Mouse (Mus musculus) embryonic facial prominence, embryonic 11.5 days (tissue): ENCODE measurements around the gene Ralgps1. TPM values are rescaled to one million over a fixed set of nuclear protein-coding genes. Genes with fewer than 3 reads are reported as not detected.

Source experiments
- ATAC-seq: fragments of 200-750 bp; cut with Nextera tagmentation; replicated peaks from 2 replicates; pipeline ENCODE4 v1.8.0; 2017; ENCODE audit warnings: low read depth; ENCODE audit not compliant: insufficient number of reproducible peaks, low FRiP score, low TSS enrichment
- DNase-seq: peaks from one replicate; pipeline ENCODE4 v3.0.0-alpha.2; 2015; ENCODE audit warnings: low spot score
- H3K27ac ChIP-seq: fragments of 300-500 bp; sonication (generic); replicated peaks from 2 replicates; pipeline ENCODE4 v1.5.1; 2014; ENCODE audit warnings: mild to moderate bottlenecking, low read depth, low read length, control low read depth
- H3K27me3 ChIP-seq: fragments of 300-500 bp; sonication (generic); 2 replicates; pipeline ENCODE4 v1.6.1; 2014; ENCODE audit warnings: mild to moderate bottlenecking, low read length, moderate library complexity, mixed read lengths; ENCODE audit not compliant: control insufficient read depth, insufficient read depth
- H3K36me3 ChIP-seq: fragments of 300-500 bp; sonication (generic); replicated peaks from 2 replicates; pipeline ENCODE4 v1.6.1; 2014; ENCODE audit warnings: low read depth, mild to moderate bottlenecking, low read length, moderate library complexity, mixed read lengths; ENCODE audit not compliant: control insufficient read depth, insufficient read depth
- H3K4me1 ChIP-seq: fragments of 300-500 bp; sonication (generic); 2 replicates; pipeline ENCODE4 v1.6.1; 2014; ENCODE audit warnings: low read length, mixed read lengths; ENCODE audit not compliant: control insufficient read depth, insufficient read depth
- H3K4me2 ChIP-seq: fragments of 300-500 bp; sonication (generic); 2 replicates; pipeline ENCODE4 v1.6.1; 2014; ENCODE audit warnings: low read depth, mild to moderate bottlenecking, control low read depth, low read length, moderate library complexity
- H3K4me3 ChIP-seq: fragments of 300-500 bp; sonication (generic); 2 replicates; pipeline ENCODE4 v1.5.1; 2014; ENCODE audit warnings: low read depth, low read length, control low read depth
- H3K9ac ChIP-seq: fragments of 300-500 bp; sonication (generic); replicated peaks from 2 replicates; pipeline ENCODE4 v1.6.1; 2014; ENCODE audit warnings: mild to moderate bottlenecking, control low read depth, low read length
- H3K9me3 ChIP-seq: fragments of 300-500 bp; sonication (generic); replicated peaks from 2 replicates; pipeline ENCODE4 v1.6.1; 2016; ENCODE audit warnings: mild to moderate bottlenecking, low read length, inconsistent platforms, mixed read lengths; ENCODE audit not compliant: control insufficient read depth
- WGBS: fragments of 180-500 bp; shearing (Covaris S2); extraction: QIAGEN DNeasy Blood & Tissue Kit; methylation state at CpG from one replicate; pipeline ENCODE4 v1.1.7; 2014; 5-methylcytosine and 5-hydroxymethylcytosine counted together
- polyA plus RNA-seq: library from polyadenylated mRNA; unstranded; fragments of >200 nt; fragmentation: Nextera tagmentation; extraction: Ambion mirVana; gene quantifications from 2 replicates; pipeline ENCODE4 v1.2.1, GENCODE M21; 2014

Gene Ralgps1
- polyA plus RNA-seq, 1 experiment from 2014 or later, result 3.9 TPM

DNA sequence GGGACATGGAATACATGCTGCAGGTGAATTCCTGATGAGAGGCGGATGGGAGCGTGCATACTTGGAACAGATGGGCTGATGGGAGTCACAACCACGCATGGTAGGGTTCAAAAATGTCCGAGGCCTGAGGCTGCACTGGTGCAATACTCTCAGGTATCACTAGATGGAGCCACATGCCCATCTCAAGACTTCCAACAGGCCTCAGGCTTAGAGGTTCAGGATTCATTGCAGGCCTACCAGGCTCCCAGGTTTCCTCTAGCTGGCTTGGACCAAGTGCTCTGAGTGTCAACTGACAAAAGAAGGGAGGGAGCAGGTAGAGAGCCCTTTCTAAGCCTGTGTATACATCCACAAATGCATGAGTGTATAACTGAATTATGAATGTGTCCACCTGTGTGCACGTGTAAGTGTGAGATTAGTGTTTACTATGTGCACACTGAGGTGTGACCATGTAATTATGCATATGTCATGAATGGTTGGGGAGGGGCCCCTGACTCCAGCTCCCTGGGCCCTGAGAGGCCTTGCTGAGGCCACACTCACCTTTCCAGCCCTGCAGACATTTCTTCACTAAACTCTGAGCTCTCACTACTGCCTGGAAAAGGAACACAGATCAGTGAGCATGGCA lies 216.4 kb downstream of the Ralgps1 start:
- DNase-seq (peak; percentile 84), ATAC-seq (no peak)
- WGBS, result 26% methylated on average over 5 of the region's 5 CpGs
- no peak overlapping the region; the same call in 1 of the 2 replicates for H3K9ac ChIP-seq
- H3K27ac ChIP-seq, result no peak overlapping the region
- no peak overlapping the region for H3K4me2 ChIP-seq
- no peaks in the 10 kb centered on the region for H3K9me3 ChIP-seq
- no peaks in the 10 kb centered on the region for H3K27me3 ChIP-seq
- no peaks in the 10 kb centered on the region for H3K36me3 ChIP-seq
- no peaks in the 10 kb centered on the region for H3K4me1 ChIP-seq
- no peak overlapping the region for H3K4me3 ChIP-seq

DNA sequence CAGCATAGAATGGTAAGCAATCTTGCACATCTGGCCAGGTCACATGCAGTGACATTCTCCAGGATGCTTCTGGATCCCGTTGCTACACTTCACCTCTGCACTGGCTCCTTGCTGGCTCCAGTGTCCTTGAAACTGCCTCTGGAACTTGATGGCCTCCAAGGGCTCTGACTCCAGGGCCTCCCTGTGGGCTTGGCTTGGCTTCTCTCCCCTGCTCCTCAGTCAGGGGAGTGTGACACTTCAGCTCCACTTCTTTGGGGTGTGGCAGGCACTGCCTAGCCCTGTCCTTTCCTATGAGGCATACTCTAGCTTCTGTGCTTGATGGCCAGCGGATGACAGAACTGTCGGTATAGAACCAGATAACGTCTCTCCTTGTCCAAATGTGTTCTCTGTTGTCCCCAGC lies 224.3 kb downstream of the Ralgps1 start:
- ATAC-seq (no peak), DNase-seq (no peak)
- no peak overlapping the region for H3K4me3 ChIP-seq
- WGBS, result 83% methylated on average over 4 of the region's 4 CpGs
- no peak overlapping the region for H3K9ac ChIP-seq
- H3K36me3 ChIP-seq, result no peaks in the 10 kb centered on the region
- H3K4me2 ChIP-seq, result no peak overlapping the region
- no peaks in the 10 kb centered on the region for H3K27me3 ChIP-seq
- H3K9me3 ChIP-seq, result no peaks in the 10 kb centered on the region
- no peak overlapping the region for H3K27ac ChIP-seq
- H3K4me1 ChIP-seq, result no peaks in the 10 kb centered on the region

DNA sequence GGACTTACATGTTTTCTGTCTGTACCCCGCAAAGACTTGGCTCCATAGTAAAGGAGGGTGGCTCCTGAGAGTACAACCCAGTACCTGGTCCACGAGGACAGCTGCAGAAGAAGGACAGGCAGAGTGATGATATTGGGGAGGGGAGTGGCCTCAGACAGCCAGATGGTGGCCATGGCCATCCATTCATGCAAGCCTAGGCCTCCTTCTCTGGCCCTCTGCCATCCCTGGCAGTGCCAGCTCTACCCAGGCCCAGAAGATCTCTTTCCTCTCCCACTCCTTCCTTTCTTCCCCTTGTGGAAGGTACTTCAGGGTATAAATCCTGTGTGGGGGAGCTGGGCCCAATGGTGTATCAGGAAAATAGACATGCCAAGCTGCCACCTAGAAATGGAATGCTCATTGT lies 228.0 kb downstream of the Ralgps1 start:
- no peak for ATAC-seq
- Histone ChIP-seq H3K9ac (no peak overlapping the region), H3K9me3 (no peaks in the 10 kb centered on the region)

DNA sequence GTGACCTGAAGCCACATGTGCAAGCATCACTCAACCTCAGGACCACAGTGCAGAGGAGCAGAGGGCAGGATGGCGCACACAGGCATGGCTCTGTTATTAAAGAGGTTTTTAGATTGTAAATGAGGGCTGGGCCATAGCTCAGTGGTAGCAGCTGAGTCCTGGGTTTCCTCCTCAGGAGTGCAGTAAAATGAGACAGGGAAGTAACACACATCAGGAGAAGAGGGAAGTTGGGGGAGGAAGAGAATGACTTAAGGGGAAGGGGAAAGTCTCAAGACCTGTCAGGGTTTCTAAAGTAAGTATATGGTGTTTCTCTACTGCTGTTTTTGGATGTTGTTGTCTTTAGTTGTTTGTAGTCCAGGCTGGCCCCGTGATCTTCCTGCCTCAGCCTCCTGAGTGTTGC lies 232.8 kb downstream of the Ralgps1 start:
- H3K27ac ChIP-seq, result no peak overlapping the region
- ATAC-seq (no peak), DNase-seq (no peak)
- H3K4me2 ChIP-seq, result no peak overlapping the region
- WGBS, result 83% methylated on average over 2 of the region's 2 CpGs
- H3K9ac ChIP-seq, result no peak overlapping the region
- H3K9me3 ChIP-seq, result no peaks in the 10 kb centered on the region
- H3K36me3 ChIP-seq, result no peaks in the 10 kb centered on the region
- no peaks in the 10 kb centered on the region for H3K27me3 ChIP-seq
- H3K4me3 ChIP-seq, result no peak overlapping the region
- H3K4me1 ChIP-seq, result no peaks in the 10 kb centered on the region

More for the DNA sequence above, 228.0 kb downstream of the Ralgps1 start:
- Histone ChIP-seq H3K27ac (no peak overlapping the region), H3K4me1 (no peaks in the 10 kb centered on the region), H3K36me3 (no peaks in the 10 kb centered on the region), H3K4me2 (no peak overlapping the region), H3K4me3 (no peak overlapping the region), H3K27me3 (no peaks in the 10 kb centered on the region)
- WGBS, result 92% methylated on average over 2 of the region's 2 CpGs
- DNase-seq, result no peak

DNA sequence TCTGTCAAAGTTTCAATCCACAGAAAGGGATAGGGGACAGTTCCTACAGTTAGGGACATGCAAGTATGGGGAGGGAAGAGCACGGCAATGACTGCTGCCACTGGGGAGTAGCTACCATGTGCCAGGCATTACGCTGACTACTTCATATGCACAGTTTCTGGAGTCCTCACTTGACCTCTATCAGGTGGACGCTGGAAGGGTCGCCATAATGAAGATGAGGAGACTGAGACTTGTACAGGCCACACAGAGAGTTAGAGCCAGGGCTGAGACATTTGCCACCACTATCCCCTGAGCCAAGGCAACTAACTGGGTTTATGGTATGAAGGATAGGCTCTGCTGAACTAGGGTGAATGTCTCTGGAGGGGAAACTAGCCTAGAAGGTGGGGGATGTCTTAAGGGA lies 233.6 kb downstream of the Ralgps1 start:
- Histone ChIP-seq H3K9me3 (no peaks in the 10 kb centered on the region), H3K36me3 (no peaks in the 10 kb centered on the region), H3K4me2 (no peak overlapping the region), H3K4me1 (no peaks in the 10 kb centered on the region), H3K4me3 (no peak overlapping the region), H3K27me3 (peaks cover under 1% of the 10 kb centered on the region; the same call in 1 of the 2 replicates), H3K9ac (no peak overlapping the region), H3K27ac (no peak overlapping the region)
- no peak for ATAC-seq
- DNase-seq, result no peak
- 88% methylated on average over 4 of the region's 4 CpGs for WGBS

DNA sequence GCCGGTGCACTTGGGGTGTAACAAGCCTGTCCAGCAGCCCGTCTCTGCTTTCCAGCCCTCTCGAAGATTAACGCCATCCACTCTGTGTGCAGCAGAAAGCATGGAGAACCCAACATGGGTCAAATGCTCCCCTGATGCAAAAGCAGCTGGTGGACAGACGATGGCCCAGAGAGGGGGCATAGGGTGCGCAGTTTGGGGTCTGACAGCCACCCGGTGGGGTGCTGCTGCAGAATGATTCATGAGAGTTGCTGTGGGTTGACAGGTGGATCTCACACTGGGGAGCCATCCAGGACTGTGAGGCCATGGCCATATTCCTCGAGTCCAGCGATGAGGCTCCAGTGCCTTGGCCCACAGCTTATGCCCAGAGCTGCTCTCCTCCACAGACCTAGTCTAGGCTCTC lies 234.0 kb downstream of the Ralgps1 start:
- DNase-seq (no peak), ATAC-seq (no peak)
- Histone ChIP-seq H3K27ac (no peak overlapping the region), H3K4me1 (no peaks in the 10 kb centered on the region), H3K9ac (no peak overlapping the region), H3K4me3 (no peak overlapping the region), H3K4me2 (no peak overlapping the region), H3K36me3 (no peaks in the 10 kb centered on the region), H3K9me3 (no peaks in the 10 kb centered on the region), H3K27me3 (peaks cover 5% of the 10 kb centered on the region)
- 93% methylated on average over 9 of the region's 9 CpGs for WGBS

DNA sequence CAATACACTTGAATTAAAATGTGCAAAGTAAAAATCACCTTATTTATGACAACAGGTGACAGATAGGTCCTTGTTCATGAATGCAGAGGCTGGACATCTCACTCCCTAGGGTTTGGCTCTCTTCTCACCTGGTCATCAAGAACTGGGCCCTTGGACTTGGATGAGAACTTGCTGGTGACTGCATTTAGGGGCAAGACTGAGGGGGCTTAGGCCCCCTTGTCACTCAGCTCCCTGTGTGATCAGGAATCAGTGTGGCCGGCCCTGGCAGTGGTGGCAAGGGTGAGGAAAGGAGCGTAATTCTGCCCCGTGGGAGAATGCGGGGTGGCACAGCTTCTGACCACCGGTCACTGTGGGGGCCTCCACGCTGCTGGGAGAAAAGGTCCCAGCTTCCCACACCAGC lies 234.9 kb downstream of the Ralgps1 start:
- DNase-seq (no peak), ATAC-seq (no peak)
- no peak overlapping the region for H3K4me3 ChIP-seq
- H3K27ac ChIP-seq, result no peak overlapping the region
- 89% methylated on average over 6 of the region's 6 CpGs for WGBS
- peaks cover 8% of the 10 kb centered on the region for H3K27me3 ChIP-seq
- H3K9ac ChIP-seq, result no peak overlapping the region
- H3K4me2 ChIP-seq, result no peak overlapping the region
- no peaks in the 10 kb centered on the region for H3K4me1 ChIP-seq
- no peaks in the 10 kb centered on the region for H3K36me3 ChIP-seq
- no peaks in the 10 kb centered on the region for H3K9me3 ChIP-seq

DNA sequence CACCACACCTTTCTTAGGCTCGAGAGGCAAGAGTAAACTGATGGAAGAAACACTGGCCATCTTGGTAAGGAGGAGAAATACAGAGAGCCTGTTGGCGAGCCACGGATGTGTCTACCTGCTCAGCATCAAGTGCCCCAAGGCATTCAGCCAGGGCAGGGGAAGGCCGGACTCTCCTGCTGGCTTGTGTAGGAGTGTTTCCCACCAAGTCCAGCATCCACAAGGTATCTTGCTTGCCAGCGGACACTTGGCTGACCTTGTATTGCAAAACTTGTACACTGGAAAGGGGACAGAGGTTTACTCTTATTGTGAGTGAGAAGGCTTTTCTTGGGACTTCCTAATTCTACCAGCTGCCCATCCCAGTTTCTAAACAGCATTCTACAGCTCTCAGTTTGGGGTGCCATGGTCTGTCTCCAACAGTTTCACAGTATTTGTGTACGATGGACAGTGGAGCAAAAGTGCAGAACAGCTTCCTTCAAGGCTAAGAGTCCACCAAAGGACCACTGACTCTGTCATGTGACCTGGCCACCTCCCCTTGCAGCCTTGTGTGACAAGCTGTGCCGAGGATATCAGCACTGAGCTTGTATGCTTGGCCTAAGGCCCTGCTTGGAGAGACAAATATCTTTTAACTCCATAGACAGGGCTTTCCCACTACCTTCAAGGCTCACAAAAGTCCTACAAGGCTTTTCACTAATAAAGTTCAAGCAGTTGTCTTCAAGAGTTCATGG lies 236.4 kb downstream of the Ralgps1 start:
- no peak overlapping the region for H3K4me3 ChIP-seq
- no peaks in the 10 kb centered on the region for H3K36me3 ChIP-seq
- no peaks in the 10 kb centered on the region for H3K9me3 ChIP-seq
- H3K4me2 ChIP-seq, result no peak overlapping the region
- H3K27ac ChIP-seq, result no peak overlapping the region
- no peaks in the 10 kb centered on the region for H3K4me1 ChIP-seq
- DNase-seq, result no peak
- no peak overlapping the region for H3K9ac ChIP-seq
- 71% methylated on average over 7 of the region's 7 CpGs for WGBS
- peaks cover 8% of the 10 kb centered on the region for H3K27me3 ChIP-seq
- no peak for ATAC-seq
